Mouse (Mus musculus): ENCODE measurements around the gene Ctcfl. TPM values are rescaled to one million over a fixed set of nuclear protein-coding genes. Genes with fewer than 3 reads are reported as not detected.

Gene Ctcfl
- polyA plus RNA-seq, 1 experiment from 2014 or later: not detected

DNA sequence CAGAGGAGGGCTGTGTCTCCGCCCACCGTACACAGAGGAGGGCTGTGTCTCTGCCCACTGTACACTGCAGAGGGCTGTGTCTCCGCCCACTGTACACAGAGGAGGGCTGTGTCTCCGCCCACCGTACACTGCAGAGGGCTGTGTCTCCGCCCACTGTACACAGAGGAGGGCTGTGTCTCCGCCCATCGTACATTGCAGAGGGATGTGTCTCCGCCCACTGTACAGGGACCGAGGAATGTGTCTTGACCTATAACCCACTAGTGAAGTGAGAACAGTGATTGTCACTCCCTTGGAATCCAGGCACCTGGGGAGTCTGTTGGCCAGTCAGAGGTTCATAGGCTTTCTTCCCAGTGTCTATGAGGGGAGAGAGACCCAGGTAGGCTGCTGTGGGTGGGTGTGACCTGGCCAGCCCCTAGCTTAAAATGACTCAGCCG is 62.4 kb downstream of the Ctcfl start:
- DNase-seq (ENCODE audit: low spot score): no peak
- Histone ChIP-seq H3K27ac (no peak overlapping the region), H3K4me2 (ENCODE audit: low read length) (no peak overlapping the region), H3K9ac (ENCODE audit: low read depth, low read length) (no peak overlapping the region), H3K4me3 (replicated peaks; ENCODE audit: low read depth, low read length) (no peak overlapping the region), H3K36me3 (ENCODE audit: insufficient read depth, low read length) (no peaks in the 10 kb centered on the region), H3K9me3 (replicated peaks; ENCODE audit: low read length) (no peaks in the 10 kb centered on the region), H3K27me3 (ENCODE audit: insufficient read depth, low read length) (no peaks in the 10 kb centered on the region), H3K4me1 (replicated peaks; ENCODE audit: insufficient read depth, low read length) (no peaks in the 10 kb centered on the region)
- WGBS: 74% methylated on average over 11 of the region's 11 CpGs
- TF ChIP-seq CTCF (IDR thresholded peaks at IDR 0.05; ENCODE audit: low read depth): no peak
- ATAC-seq (replicated peaks; ENCODE audit: low FRiP score, low read depth): no peak

DNA sequence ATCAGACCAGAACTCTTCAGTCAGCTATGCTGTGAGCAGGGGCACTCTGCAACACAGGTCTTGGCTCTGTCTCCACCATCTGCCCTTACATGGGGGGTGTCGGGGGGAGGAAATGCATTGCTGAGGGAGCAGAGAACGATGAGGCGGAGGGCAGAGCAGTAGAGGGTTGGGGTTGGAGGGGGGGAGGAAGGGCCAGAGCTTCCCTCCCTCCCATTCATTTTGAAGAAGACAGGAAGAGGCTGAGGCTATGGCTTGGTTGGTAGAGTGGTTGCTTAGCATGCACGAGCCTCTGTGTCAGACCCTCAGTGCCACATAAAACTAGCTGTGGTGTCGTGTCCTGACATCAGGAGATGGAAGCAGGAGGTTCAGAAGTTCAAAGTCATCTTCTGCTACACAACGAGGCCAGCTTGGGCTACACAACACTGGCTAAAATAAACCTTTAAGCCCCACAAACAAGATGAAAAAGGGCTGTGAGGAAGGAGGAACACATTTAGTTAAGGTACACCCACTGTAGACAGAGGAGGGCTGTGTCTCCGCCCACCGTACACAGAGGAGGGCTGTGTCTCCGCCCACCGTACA is 62.9 kb downstream of the Ctcfl start:
- H3K4me3 ChIP-seq (replicated peaks; ENCODE audit: low read depth, low read length): no peak overlapping the region
- H3K9me3 ChIP-seq (replicated peaks; ENCODE audit: low read length): no peaks in the 10 kb centered on the region
- 79% methylated on average over 10 of the region's 10 CpGs for WGBS
- H3K4me2 ChIP-seq (ENCODE audit: low read length): no peak overlapping the region
- ATAC-seq (replicated peaks; ENCODE audit: low FRiP score, low read depth) (no peak), DNase-seq (ENCODE audit: low spot score) (no peak)
- H3K9ac ChIP-seq (ENCODE audit: low read depth, low read length): no peak overlapping the region
- H3K27ac ChIP-seq: no peak overlapping the region
- H3K27me3 ChIP-seq (ENCODE audit: insufficient read depth, low read length): no peaks in the 10 kb centered on the region
- TF ChIP-seq CTCF (IDR thresholded peaks at IDR 0.05; ENCODE audit: low read depth): no peak
- H3K36me3 ChIP-seq (ENCODE audit: insufficient read depth, low read length): no peaks in the 10 kb centered on the region
- no peaks in the 10 kb centered on the region for H3K4me1 ChIP-seq (replicated peaks; ENCODE audit: insufficient read depth, low read length)

DNA sequence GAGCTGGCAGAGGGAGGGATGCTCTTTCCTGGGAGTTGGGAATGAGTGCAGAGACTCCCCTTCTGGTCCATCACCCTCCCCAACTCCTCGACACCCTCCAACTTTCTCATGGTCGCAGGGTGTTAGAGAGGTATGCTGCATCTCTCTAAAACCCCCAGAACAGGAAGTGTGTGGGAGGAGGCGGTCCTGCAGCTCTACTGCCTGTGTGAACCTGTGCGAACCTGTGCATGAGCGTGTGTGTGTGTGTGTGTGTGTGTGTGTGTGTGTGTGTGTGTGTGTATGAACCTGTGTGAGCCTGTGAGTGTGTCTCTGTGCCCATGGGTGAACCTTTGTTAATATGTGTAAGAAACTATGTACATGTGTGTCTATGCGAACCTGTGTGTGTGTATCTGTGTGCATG is 65.5 kb downstream of the Ctcfl start:
- WGBS: 61% methylated on average over 6 of the region's 6 CpGs
- H3K27ac ChIP-seq: no peak overlapping the region
- H3K4me3 ChIP-seq (replicated peaks; ENCODE audit: low read depth, low read length): no peak overlapping the region
- H3K4me1 ChIP-seq (replicated peaks; ENCODE audit: insufficient read depth, low read length): no peaks in the 10 kb centered on the region
- no peak for TF ChIP-seq CTCF (IDR thresholded peaks at IDR 0.05; ENCODE audit: low read depth)
- no peak overlapping the region for H3K9ac ChIP-seq (ENCODE audit: low read depth, low read length)
- no peaks in the 10 kb centered on the region for H3K27me3 ChIP-seq (ENCODE audit: insufficient read depth, low read length)
- no peak for ATAC-seq (replicated peaks; ENCODE audit: low FRiP score, low read depth)
- H3K4me2 ChIP-seq (ENCODE audit: low read length): no peak overlapping the region
- H3K36me3 ChIP-seq (ENCODE audit: insufficient read depth, low read length): no peaks in the 10 kb centered on the region
- no peaks in the 10 kb centered on the region for H3K9me3 ChIP-seq (replicated peaks; ENCODE audit: low read length)
- no peak for DNase-seq (ENCODE audit: low spot score)

DNA sequence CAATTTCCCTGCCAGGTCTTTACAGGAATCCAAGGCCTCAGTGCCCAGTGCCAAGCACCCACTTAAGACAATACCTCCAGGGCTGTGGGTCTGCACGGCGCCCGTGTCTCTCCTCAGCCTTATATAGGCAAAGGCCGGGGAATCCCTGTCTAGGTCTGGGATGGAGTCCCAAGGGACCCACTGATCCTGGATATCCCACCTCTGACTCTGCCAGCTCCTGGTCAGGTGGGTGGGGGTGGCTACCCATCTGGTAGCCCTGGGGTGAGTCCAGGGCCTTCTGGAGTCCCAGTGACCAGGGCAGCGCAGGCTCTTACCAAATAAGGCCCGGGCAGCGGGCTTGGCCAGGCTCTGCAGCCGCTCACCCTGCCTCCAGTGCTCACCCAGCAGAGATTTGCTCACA is 66.4 kb downstream of the Ctcfl start:
- H3K9ac ChIP-seq (ENCODE audit: low read depth, low read length): no peak overlapping the region
- H3K27ac ChIP-seq: no peak overlapping the region
- H3K4me3 ChIP-seq (replicated peaks; ENCODE audit: low read depth, low read length): no peak overlapping the region
- no peak for TF ChIP-seq CTCF (IDR thresholded peaks at IDR 0.05; ENCODE audit: low read depth)
- H3K27me3 ChIP-seq (ENCODE audit: insufficient read depth, low read length): no peaks in the 10 kb centered on the region
- no peaks in the 10 kb centered on the region for H3K36me3 ChIP-seq (ENCODE audit: insufficient read depth, low read length)
- no peaks in the 10 kb centered on the region for H3K9me3 ChIP-seq (replicated peaks; ENCODE audit: low read length)
- H3K4me2 ChIP-seq (ENCODE audit: low read length): no peak overlapping the region
- no peak for DNase-seq (ENCODE audit: low spot score)
- no peak for ATAC-seq (replicated peaks; ENCODE audit: low FRiP score, low read depth)
- 95% methylated on average over 8 of the region's 8 CpGs for WGBS
- H3K4me1 ChIP-seq (replicated peaks; ENCODE audit: insufficient read depth, low read length): no peaks in the 10 kb centered on the region

DNA sequence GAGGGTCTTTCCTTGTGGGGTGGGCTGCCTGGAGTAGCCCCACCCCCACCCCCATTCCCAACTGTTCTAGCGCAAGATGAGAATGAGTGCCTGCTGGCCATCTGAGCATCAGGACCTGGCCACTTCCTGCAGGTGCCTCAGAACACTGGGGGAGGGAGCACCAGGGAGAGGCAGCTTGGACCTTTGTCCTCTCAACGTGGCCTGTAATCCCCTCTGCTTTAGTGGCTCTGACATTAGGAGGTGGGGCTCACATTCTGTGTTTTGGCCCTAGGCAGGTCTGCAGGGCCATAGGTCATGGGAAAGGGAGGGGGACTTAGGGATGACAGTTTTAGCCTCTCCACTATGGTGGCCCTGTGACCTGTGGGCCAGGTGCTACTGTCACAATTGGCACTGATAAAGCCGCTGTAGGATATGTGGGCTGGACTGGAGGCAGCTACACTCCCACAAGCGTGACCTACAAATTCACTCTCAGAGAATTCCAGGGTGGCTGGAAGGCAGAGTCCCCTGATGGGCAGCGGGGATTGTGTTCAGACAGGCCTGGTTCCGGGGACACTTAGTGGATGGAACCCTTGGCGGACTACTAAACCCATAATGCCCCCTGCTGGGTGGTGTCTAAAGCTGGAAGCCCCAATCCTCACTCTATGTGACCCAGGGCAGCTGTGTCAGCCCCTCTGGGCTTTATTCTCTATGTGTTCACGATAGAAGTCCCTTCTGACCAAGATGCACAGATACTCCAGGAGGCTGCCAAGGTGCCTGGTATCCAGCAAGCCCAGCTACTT is 68.5 kb downstream of the Ctcfl start:
- no peak overlapping the region for H3K4me2 ChIP-seq (ENCODE audit: low read length)

DNA sequence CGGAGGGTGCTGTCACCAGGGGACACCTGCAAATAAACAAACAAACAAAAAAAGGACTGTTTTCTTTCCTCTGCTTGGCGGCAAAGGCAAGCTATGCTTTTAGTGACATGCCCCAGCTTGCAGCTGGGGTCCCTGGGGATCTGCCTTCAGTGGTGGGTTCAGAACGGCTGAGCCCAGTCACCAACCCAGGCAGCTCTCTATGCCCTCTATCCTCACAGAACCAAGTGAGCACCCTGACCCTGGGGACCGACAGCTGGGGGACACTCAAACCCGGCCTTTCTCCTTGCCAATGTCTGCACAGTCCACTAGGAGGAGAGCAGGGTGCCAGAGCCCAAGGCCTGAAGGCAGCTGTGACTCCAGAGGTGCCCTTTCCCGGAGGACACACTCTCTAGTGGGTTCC is 69.5 kb downstream of the Ctcfl start:
- Histone ChIP-seq H3K36me3 (ENCODE audit: insufficient read depth, low read length) (no peaks in the 10 kb centered on the region), H3K4me1 (replicated peaks; ENCODE audit: insufficient read depth, low read length) (no peaks in the 10 kb centered on the region), H3K27me3 (ENCODE audit: insufficient read depth, low read length) (no peaks in the 10 kb centered on the region), H3K4me3 (replicated peaks; ENCODE audit: low read depth, low read length) (no peak overlapping the region), H3K4me2 (ENCODE audit: low read length) (no peak overlapping the region), H3K9ac (ENCODE audit: low read depth, low read length) (no peak overlapping the region), H3K9me3 (replicated peaks; ENCODE audit: low read length) (no peaks in the 10 kb centered on the region), H3K27ac (no peak overlapping the region)
- no peak for ATAC-seq (replicated peaks; ENCODE audit: low FRiP score, low read depth)
- WGBS: 59% methylated on average over 6 of the region's 6 CpGs
- no peak for DNase-seq (ENCODE audit: low spot score)
- 0 out of 2 replicates have a peak, but pooled peaks have one; percentile 10 for TF ChIP-seq CTCF (IDR thresholded peaks at IDR 0.05; ENCODE audit: low read depth)

More for the DNA sequence above, 68.5 kb downstream of the Ctcfl start:
- no peaks in the 10 kb centered on the region for H3K27me3 ChIP-seq (ENCODE audit: insufficient read depth, low read length)
- no peak overlapping the region for H3K4me3 ChIP-seq (replicated peaks; ENCODE audit: low read depth, low read length)
- H3K36me3 ChIP-seq (ENCODE audit: insufficient read depth, low read length): no peaks in the 10 kb centered on the region
- no peak for DNase-seq (ENCODE audit: low spot score)
- WGBS: 50% methylated on average over 8 of the region's 8 CpGs
- H3K27ac ChIP-seq: no peak overlapping the region
- peak; percentile 30 for TF ChIP-seq CTCF (IDR thresholded peaks at IDR 0.05; ENCODE audit: low read depth)
- H3K4me1 ChIP-seq (replicated peaks; ENCODE audit: insufficient read depth, low read length): no peaks in the 10 kb centered on the region
- no peaks in the 10 kb centered on the region for H3K9me3 ChIP-seq (replicated peaks; ENCODE audit: low read length)
- 0 out of 2 replicates have a peak, but pooled peaks have one; percentile 8 for ATAC-seq (replicated peaks; ENCODE audit: low FRiP score, low read depth)
- H3K9ac ChIP-seq (ENCODE audit: low read depth, low read length): no peak overlapping the region

All from kidney, postnatal 0 days (tissue).